ENCODE assay signal across 17 mouse cellular contexts in the genomic region with DNA sequence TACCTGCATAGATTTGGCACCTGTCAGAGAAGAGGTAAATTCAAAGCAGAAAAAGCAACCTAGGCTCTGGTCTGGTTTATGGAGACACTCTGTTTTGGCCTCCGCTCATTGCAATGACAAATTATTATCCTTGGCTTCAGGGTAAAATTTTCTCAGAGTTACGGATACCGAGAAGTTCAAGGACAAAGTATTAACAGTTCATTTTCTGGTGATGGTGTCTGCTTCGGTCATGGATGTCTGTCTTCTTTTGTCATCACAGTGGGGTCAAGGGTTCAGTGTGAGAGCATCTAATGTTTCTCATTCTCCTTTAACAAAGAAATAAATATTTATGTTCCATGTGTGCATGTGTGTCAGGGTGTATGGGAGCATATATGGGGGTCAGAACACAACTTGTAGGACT.
"Had no signal": no experiment of that assay in that cellular context is flagged by ENCODE, and none has a peak within 500 bp of the region (broad histone marks: within the 10 kb centered on the region; RNA-seq: fewer than 3 reads in every experiment).

No protein-coding gene starts in this region.

- DNase-seq: lung, adult 18-20 months; lung, embryonic 14.5 days; lung, postnatal 10 days; lung, postnatal 4 days; midbrain, embryonic 14.5 days; retina, postnatal 1 day; right cerebral cortex, adult 18-20 months; right cerebral cortex, postnatal 25 days; right cerebral cortex, postnatal 4 days; spleen, adult 18-20 months; thymus, adult 18-20 months; thymus, postnatal 14 days; thymus, postnatal 36 days had no signal

- H3K9ac ChIP-seq: lung, embryonic 14.5 days; midbrain, embryonic 12.5 days; neural tube, embryonic 13.5 days; neural tube, embryonic 15.5 days had no signal

- H3K27me3 ChIP-seq: midbrain, embryonic 12.5 days; neural tube, embryonic 13.5 days; neural tube, embryonic 15.5 days had no signal

- H3K27ac ChIP-seq: midbrain, embryonic 12.5 days; neural tube, embryonic 13.5 days; neural tube, embryonic 15.5 days had no signal

- H3K36me3 ChIP-seq: midbrain, embryonic 12.5 days; neural tube, embryonic 13.5 days; neural tube, embryonic 15.5 days had no signal

- H3K4me3 ChIP-seq: midbrain, embryonic 12.5 days; myocyte; neural tube, embryonic 13.5 days; neural tube, embryonic 15.5 days had no signal

- H3K4me2 ChIP-seq: lung, embryonic 14.5 days; midbrain, embryonic 12.5 days; neural tube, embryonic 13.5 days; neural tube, embryonic 15.5 days had no signal

- H3K9me3 ChIP-seq: midbrain, embryonic 12.5 days; neural tube, embryonic 13.5 days; neural tube, embryonic 15.5 days had no signal

- H3K4me1 ChIP-seq: midbrain, embryonic 12.5 days; neural tube, embryonic 13.5 days; neural tube, embryonic 15.5 days had no signal
